8 mouse cellular contexts compared by ENCODE assay signal in the genomic region with DNA sequence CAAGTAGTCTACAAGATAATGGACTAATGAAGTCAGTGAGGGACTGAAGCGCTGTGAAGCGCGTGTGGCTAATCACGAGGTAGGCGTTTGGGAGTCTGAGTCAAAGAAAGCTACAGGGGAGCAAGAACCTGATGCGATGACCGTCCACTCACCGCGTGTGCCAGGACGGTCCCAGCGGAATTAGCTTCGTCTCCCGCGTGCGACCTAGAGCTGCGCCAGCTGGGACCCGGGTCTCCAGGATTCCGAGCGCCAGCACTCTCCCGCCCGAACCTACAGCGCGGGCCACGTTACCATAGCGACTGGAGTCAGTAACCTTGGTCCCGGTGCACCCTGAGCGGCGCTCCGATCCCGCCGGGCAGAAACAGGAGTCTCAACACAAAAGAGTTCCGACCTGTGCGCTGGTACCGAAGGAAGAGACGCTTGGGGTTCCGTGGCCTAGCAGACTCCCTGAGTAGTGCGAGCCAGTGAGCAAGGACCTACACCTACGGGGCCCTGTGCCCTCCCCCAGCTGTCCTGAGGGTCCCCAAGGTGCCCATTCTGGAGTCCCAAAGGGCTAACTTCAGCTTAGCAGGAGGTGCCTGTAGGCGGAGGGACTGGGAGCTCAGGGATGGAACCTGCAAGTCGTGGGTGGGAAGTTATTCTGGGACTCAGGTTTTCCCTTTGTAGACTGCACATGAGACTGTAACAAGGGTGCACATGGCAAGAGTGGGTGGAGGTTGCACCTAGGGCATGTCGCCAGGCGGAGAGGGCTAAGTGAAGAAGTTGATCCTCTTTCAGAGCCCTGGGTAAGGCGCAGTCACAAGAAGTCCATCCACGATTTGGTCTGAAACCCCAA. TPM values are rescaled to one million over a fixed set of nuclear protein-coding genes. Genes with fewer than 3 reads are reported as not detected.
A peak's percentile ranks its signal among the peaks of the same experiment; 100 is the strongest.
DNase-seq lines count a peak whose midpoint lies in the region; ATAC-seq lines count a peak whose summit lies in the region.

A gene (minus strand): TSS at position 309 of the 835 bp plus-strand sequence.

- H3K27me3 ChIP-seq in hindbrain, embryonic 11.5 days (ENCODE audit: control insufficient read depth, insufficient read depth, low read length): no peaks in the 10 kb centered on the region

- peak within 1 kb of the TSS; percentile 63 for H3K4me3 ChIP-seq in hindbrain, embryonic 11.5 days (ENCODE audit: low read depth, low read length)

- H3K9ac ChIP-seq in hindbrain, embryonic 11.5 days (ENCODE audit: low read depth, low read length): peak within 1 kb of the TSS; percentile 78

- peak within 1 kb of the TSS; percentile 83 for H3K4me2 ChIP-seq in hindbrain, embryonic 11.5 days (replicated peaks; ENCODE audit: low read depth, low read length)

- DNase-seq in Muller cell, postnatal 12 days (ENCODE audit: inconsistent ontology term): peak; percentile 94
- peak; percentile 92 for DNase-seq in cerebellum, adult 9-10 months
- DNase-seq in frontal cortex, adult 2 months (ENCODE audit: extremely low spot score in 1 of 2, low spot score in 1 of 2): peak; percentile 79 to 97
- DNase-seq in hindbrain, embryonic 11.5 days (ENCODE audit: low spot score): peak; percentile 94
- peak; percentile 93 for DNase-seq in layer of hippocampus, postnatal 14 days (ENCODE audit: low spot score in 2 of 2)
- DNase-seq in lung, postnatal 14 days: peak; percentile 87
- peak; percentile 79 for DNase-seq in retina, adult 2 months (ENCODE audit: low read depth, low spot score)
- DNase-seq in thymus, postnatal 36 days: peak; percentile 79 to 83

- H3K4me1 ChIP-seq in hindbrain, embryonic 11.5 days (replicated peaks; ENCODE audit: control insufficient read depth, insufficient read depth, low read length): no peaks in the 10 kb centered on the region

- no peak within 1 kb of the TSS for H3K27ac ChIP-seq in hindbrain, embryonic 11.5 days (ENCODE audit: low read depth, low read length)

- peak; percentile 90 for ATAC-seq in hindbrain, embryonic 11.5 days (ENCODE audit: low FRiP score)

- 10% methylated on average over 44 of the region's 44 CpGs for WGBS in hindbrain, embryonic 11.5 days

- H3K9me3 ChIP-seq in hindbrain, embryonic 11.5 days (ENCODE audit: control insufficient read depth, low read length): no peaks in the 10 kb centered on the region

- peaks cover 4% of the 10 kb centered on the region; the same call in 1 of the 2 replicates for H3K36me3 ChIP-seq in hindbrain, embryonic 11.5 days (ENCODE audit: control insufficient read depth, insufficient read depth, low read length)

RNA-seq across cellular contexts. Expression of the gene that starts here (rescaled TPM):
- polyA plus RNA-seq in frontal cortex, adult 2 months (2012; rRNA removed): 11.3 and 12.8 TPM in 2 replicates
- 3.9 and 4.7 TPM in 2 replicates for polyA plus RNA-seq in hindbrain, embryonic 11.5 days (2014; fragmentation: Nextera tagmentation; extraction: Ambion mirVana)
- 1 to 10 TPM; 5.7 to 7.8 TPM for total RNA-seq in layer of hippocampus, postnatal 14 days (2021)
